Mouse (Mus musculus) midbrain, postnatal 0 days (tissue): ENCODE results near the gene Babam1. TPM values are rescaled to one million over a fixed set of nuclear protein-coding genes. Genes with fewer than 3 reads are reported as not detected.
A peak's percentile ranks its signal among the peaks of the same experiment; 100 is the strongest.

Experiments
- ATAC-seq: fragments of 200-750 bp; cut with Nextera tagmentation; 2 replicates; pipeline ENCODE4 v1.8.0; 2017; ENCODE audit warnings: moderate number of reproducible peaks, mild to moderate bottlenecking, moderate TSS enrichment, moderate library complexity; ENCODE audit not compliant: low FRiP score
- DNase-seq: peaks from one replicate; pipeline ENCODE4 v3.0.0-alpha.2; 2015; ENCODE audit warnings: low spot score
- H3K27ac ChIP-seq: fragments of 300-500 bp; sonication (generic); 2 replicates; pipeline ENCODE4 v1.5.1; 2014; ENCODE audit warnings: low read depth, mild to moderate bottlenecking, low read length, mixed read lengths
- H3K27me3 ChIP-seq: fragments of 300-500 bp; sonication (generic); 2 replicates; pipeline ENCODE4 v1.6.1; 2014; ENCODE audit warnings: low read length, control low read depth, mixed read lengths; ENCODE audit not compliant: insufficient read depth
- H3K36me3 ChIP-seq: fragments of 300-500 bp; sonication (generic); 2 replicates; pipeline ENCODE4 v1.6.1; 2014; ENCODE audit warnings: low read length, control low read depth, mixed read lengths; ENCODE audit not compliant: insufficient read depth
- H3K4me1 ChIP-seq: fragments of 300-500 bp; sonication (generic); 2 replicates; pipeline ENCODE4 v1.6.1; 2014; ENCODE audit warnings: mild to moderate bottlenecking, control low read depth, antibody characterized with exemption, low read length, mixed read lengths; ENCODE audit not compliant: insufficient read depth
- H3K4me2 ChIP-seq: fragments of 300-500 bp; sonication (generic); 2 replicates; pipeline ENCODE4 v1.6.1; 2014; ENCODE audit warnings: low read depth, mild to moderate bottlenecking, low read length, mixed read lengths; ENCODE audit not compliant: poor library complexity, severe bottlenecking
- H3K4me3 ChIP-seq: fragments of 300-500 bp; sonication (generic); 2 replicates; pipeline ENCODE4 v1.5.1; 2014; ENCODE audit warnings: low read depth, mild to moderate bottlenecking, low read length, moderate library complexity
- H3K9ac ChIP-seq: fragments of 300-500 bp; sonication (generic); replicated peaks from 2 replicates; pipeline ENCODE4 v1.6.1; 2014; ENCODE audit warnings: mild to moderate bottlenecking, low read length, moderate library complexity, mixed read lengths; ENCODE audit not compliant: poor library complexity, severe bottlenecking
- H3K9me3 ChIP-seq: fragments of 300-500 bp; sonication (generic); 2 replicates; pipeline ENCODE4 v1.6.1; 2016; ENCODE audit warnings: low read length, control low read depth
- CTCF ChIP-seq: IDR thresholded peaks from 2 replicates; pipeline ENCODE4 v1.5.1; 2016; ENCODE audit warnings: antibody characterized with exemption, mild to moderate bottlenecking
- WGBS: fragments of 180-500 bp; shearing (Covaris S2); extraction: QIAGEN DNeasy Blood & Tissue Kit; methylation state at CpG from one replicate; pipeline ENCODE4 v1.1.7; 2014; 5-methylcytosine and 5-hydroxymethylcytosine counted together
- polyA plus RNA-seq: library from polyadenylated mRNA; unstranded; fragments of >200 nt; fragmentation: Nextera tagmentation; extraction: Ambion mirVana; gene quantifications from 2 replicates; pipeline ENCODE4 v1.2.1, GENCODE M21; 2015
- total RNA-seq: library from RNA; depleted of rRNA; stranded (reverse); fragments of >200 nt; gene quantifications from 2 replicates; pipeline ENCODE4 v1.2.3, GENCODE M21; 2014

The Babam1 gene
- total and polyA plus RNA-seq, 2 experiments from 2014 or later, result 90.2 to 124 TPM

- H3K4me3 ChIP-seq, result no peak overlapping the region
- no peak overlapping the region for H3K4me2 ChIP-seq
- no peak overlapping the region for H3K9ac ChIP-seq
- H3K27me3 ChIP-seq, result no peaks in the 10 kb centered on the region
- DNase-seq (no peak), ATAC-seq (no peak)
- peaks cover 25% of the 10 kb centered on the region; the same call in 1 of the 2 replicates for H3K4me1 ChIP-seq
- no peak for TF ChIP-seq CTCF
- WGBS, result 15% methylated on average over 12 of the region's 12 CpGs
- no peaks in the 10 kb centered on the region for H3K36me3 ChIP-seq
- no peaks in the 10 kb centered on the region for H3K9me3 ChIP-seq
- 0 out of 2 replicates have a peak overlapping the region, but pooled peaks have one; percentile 6 for H3K27ac ChIP-seq
These were observed 13.3 kb upstream of the Babam1 start for GRCm38 (mm10) chr8:71383396-71383795.

GRCm38 (mm10) chr8:71383860-71384259 lies 12.8 kb upstream of the Babam1 start:
- Histone ChIP-seq H3K4me2 (no peak overlapping the region), H3K36me3 (no peaks in the 10 kb centered on the region), H3K4me3 (no peak overlapping the region), H3K27ac (no peak overlapping the region), H3K27me3 (no peaks in the 10 kb centered on the region), H3K4me1 (peaks cover 24% of the 10 kb centered on the region; the same call in 1 of the 2 replicates), H3K9ac (no peak overlapping the region), H3K9me3 (no peaks in the 10 kb centered on the region)
- 49% methylated on average over 3 of the region's 3 CpGs for WGBS
- DNase-seq (no peak), ATAC-seq (no peak)
- TF ChIP-seq CTCF, result no peak

- no peak for ATAC-seq
These were observed 11.3 kb upstream of the Babam1 start for GRCm38 (mm10) chr8:71385212-71385835.

DNA sequence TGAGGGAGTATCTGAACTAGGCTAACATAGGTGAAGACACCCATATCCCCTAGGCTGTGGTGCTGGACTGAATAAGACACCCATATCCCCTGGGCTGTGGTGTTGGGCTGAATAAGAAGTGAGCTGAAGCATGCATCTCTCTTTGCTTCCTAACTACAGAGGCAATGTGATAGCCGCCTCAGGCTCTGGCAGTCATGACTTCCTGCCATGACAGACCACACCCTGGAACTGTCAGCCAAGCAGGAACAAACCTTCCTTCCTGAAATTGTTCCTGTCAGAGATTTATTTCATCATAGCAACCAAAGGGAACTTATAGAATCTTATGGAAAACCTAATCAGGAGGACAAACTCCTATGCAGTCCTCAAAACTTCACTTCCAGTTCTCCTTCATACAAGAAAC lies 8.4 kb upstream of the Babam1 start:
- TF ChIP-seq CTCF, result no peak
- ATAC-seq, result no peak
- Histone ChIP-seq H3K4me2 (no peak overlapping the region), H3K27ac (no peak overlapping the region), H3K9ac (no peak overlapping the region), H3K36me3 (no peaks in the 10 kb centered on the region), H3K4me1 (no peaks in the 10 kb centered on the region), H3K9me3 (no peaks in the 10 kb centered on the region), H3K4me3 (no peak overlapping the region), H3K27me3 (no peaks in the 10 kb centered on the region)
- 82% methylated on average over 1 of the region's 1 CpGs for whole genome bisulfite sequencing
- DNase-seq, result no peak

More at GRCm38 (mm10) chr8:71385212-71385835, 11.3 kb upstream of the Babam1 start:
- Histone ChIP-seq H3K9me3 (no peaks in the 10 kb centered on the region), H3K4me3 (no peak overlapping the region), H3K27ac (no peak overlapping the region), H3K9ac (no peak overlapping the region), H3K4me2 (no peak overlapping the region), H3K27me3 (no peaks in the 10 kb centered on the region), H3K36me3 (no peaks in the 10 kb centered on the region), H3K4me1 (peaks cover 10% of the 10 kb centered on the region; the same call in 1 of the 2 replicates)
- 80% methylated on average over 12 of the region's 12 CpGs for whole genome bisulfite sequencing
- no peak for DNase-seq
- TF ChIP-seq CTCF, result no peak; the same call in 1 of the 2 replicates

GRCm38 (mm10) chr8:71391696-71392095 lies 5.0 kb upstream of the Babam1 start:
- Histone ChIP-seq H3K4me1 (no peaks in the 10 kb centered on the region), H3K4me3 (no peak overlapping the region), H3K27me3 (no peaks in the 10 kb centered on the region), H3K27ac (no peak overlapping the region), H3K9me3 (no peaks in the 10 kb centered on the region), H3K36me3 (no peaks in the 10 kb centered on the region), H3K9ac (no peak overlapping the region), H3K4me2 (no peak overlapping the region)
- ATAC-seq (no peak), DNase-seq (no peak)
- 95% methylated on average over 2 of the region's 2 CpGs for WGBS
- TF ChIP-seq CTCF, result no peak

GRCm38 (mm10) chr8:71392391-71392790 lies 4.3 kb upstream of the Babam1 start:
- no peak for ATAC-seq
- Histone ChIP-seq H3K27me3 (no peaks in the 10 kb centered on the region), H3K4me3 (no peak overlapping the region), H3K36me3 (no peaks in the 10 kb centered on the region), H3K9me3 (no peaks in the 10 kb centered on the region), H3K4me2 (no peak overlapping the region), H3K4me1 (peaks cover 2% of the 10 kb centered on the region), H3K27ac (no peak overlapping the region), H3K9ac (no peak overlapping the region)
- 73% methylated on average over 5 of the region's 5 CpGs for WGBS
- no peak for TF ChIP-seq CTCF
- DNase-seq, result no peak
